Mouse (Mus musculus): Measurements from ENCODE around the gene Chkb. TPM values are rescaled to one million over a fixed set of nuclear protein-coding genes. Genes with fewer than 3 reads are reported as not detected.
A peak's percentile ranks its signal among the peaks of the same experiment; 100 is the strongest.

Gene Chkb
- polyA plus RNA-seq, 1 experiment = 20.4 TPM

DNA sequence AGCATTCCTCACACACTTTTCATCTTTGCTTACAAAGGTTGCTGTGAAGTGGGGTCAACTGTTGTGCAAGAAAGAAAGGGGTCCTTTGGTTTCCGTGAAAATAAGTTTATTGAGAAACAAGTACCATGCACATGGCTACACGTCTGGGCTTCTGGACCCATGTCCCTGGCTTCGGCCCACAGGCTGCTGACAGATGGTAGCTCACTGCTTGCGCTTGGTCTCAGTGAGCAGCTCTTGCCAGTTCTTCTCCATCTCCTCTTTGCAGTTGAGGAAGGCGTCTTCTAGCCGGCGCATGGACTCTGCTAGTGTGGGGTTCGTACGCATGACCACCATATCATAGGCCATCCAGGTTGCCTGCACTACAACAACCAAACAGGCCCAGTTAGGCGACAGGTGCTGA is 39.6 kb downstream of the Chkb start:
- TF ChIP-seq TAL1 (IDR thresholded peaks at IDR 0.05; ENCODE audit: low read length) (no peak), GATA1 (IDR thresholded peaks at IDR 0.05; ENCODE audit: low read length) (no peak)
- Histone ChIP-seq H3K27me3 (ENCODE audit: control insufficient read depth) (no peaks in the 10 kb centered on the region; the same call in none of the 2 replicates), H3K4me3 (replicated peaks) (no peak overlapping the region)

DNA sequence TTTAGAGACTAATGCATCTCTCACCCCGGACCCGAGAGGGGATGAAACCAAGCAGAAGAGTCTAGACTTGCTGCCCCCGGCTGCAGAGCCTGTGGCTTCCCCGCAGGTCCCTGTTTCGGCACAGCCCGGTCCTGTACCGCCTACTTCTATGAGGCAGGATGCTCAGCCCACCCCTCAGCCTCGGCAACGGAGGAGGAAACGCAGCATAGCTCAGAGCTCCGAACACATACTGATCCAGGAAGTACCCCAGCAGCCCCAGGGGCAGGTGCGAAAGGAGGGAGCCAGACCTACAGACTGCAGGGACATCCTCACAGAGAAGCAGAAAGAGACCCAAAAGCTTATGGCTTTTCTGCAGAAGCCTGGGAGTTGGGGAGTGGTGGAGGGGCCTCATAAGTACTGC is 42.6 kb downstream of the Chkb start:
- Histone ChIP-seq H3K4me1 (ENCODE audit: control insufficient read depth) (no peaks in the 10 kb centered on the region), H3K36me3 (ENCODE audit: control insufficient read depth) (no peaks in the 10 kb centered on the region), H3K27me3 (ENCODE audit: control insufficient read depth) (no peaks in the 10 kb centered on the region; the same call in none of the 2 replicates), H3K4me3 (replicated peaks) (no peak overlapping the region), H3K9me3 (ENCODE audit: control insufficient read depth, low read length) (no peaks in the 10 kb centered on the region)
- no peak for TF ChIP-seq GATA1 (IDR thresholded peaks at IDR 0.05; ENCODE audit: low read length)
- TF ChIP-seq TAL1 (IDR thresholded peaks at IDR 0.05; ENCODE audit: low read length) = no peak

More for the DNA sequence above, 39.6 kb downstream of the Chkb start:
- no peaks in the 10 kb centered on the region for H3K36me3 ChIP-seq (ENCODE audit: control insufficient read depth)
- no peaks in the 10 kb centered on the region for H3K4me1 ChIP-seq (ENCODE audit: control insufficient read depth)
- no peaks in the 10 kb centered on the region for H3K9me3 ChIP-seq (ENCODE audit: control insufficient read depth, low read length)

DNA sequence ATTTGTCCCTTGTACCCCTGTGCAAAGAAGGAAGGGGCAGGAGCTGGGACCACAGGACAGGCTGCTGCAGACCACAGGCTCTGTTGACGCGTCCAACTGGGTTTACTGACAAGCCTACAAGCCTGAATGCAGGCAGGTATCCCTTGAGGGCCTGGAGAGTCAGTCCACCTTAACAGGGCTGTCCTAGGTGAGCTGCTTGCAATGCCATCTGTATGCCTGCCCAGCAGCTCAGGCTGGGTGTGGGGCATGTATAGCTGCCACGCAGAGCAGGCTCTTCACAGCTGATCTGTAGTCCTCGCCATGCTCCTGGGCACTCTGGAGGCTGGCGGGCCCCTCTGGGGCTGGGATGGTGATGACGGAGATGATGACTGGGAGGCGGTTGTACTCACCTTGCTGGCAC is 45.1 kb downstream of the Chkb start, which contains the start of gene Klhdc7b:
Gene Klhdc7b, plus strand, starts transcription at position 301 of the 400 bp plus-strand sequence.
- Histone ChIP-seq H3K9me3 (ENCODE audit: control insufficient read depth, low read length) (no peaks in the 10 kb centered on the region), H3K4me3 (replicated peaks) (no peak within 1 kb of the TSS), H3K27me3 (ENCODE audit: control insufficient read depth) (peaks cover 7% of the 10 kb centered on the region), H3K36me3 (ENCODE audit: control insufficient read depth) (no peaks in the 10 kb centered on the region), H3K4me1 (ENCODE audit: control insufficient read depth) (peaks cover under 1% of the 10 kb centered on the region)
- no peak for TF ChIP-seq TAL1 (IDR thresholded peaks at IDR 0.05; ENCODE audit: low read length)
- TF ChIP-seq GATA1 (IDR thresholded peaks at IDR 0.05; ENCODE audit: low read length) = no peak

DNA sequence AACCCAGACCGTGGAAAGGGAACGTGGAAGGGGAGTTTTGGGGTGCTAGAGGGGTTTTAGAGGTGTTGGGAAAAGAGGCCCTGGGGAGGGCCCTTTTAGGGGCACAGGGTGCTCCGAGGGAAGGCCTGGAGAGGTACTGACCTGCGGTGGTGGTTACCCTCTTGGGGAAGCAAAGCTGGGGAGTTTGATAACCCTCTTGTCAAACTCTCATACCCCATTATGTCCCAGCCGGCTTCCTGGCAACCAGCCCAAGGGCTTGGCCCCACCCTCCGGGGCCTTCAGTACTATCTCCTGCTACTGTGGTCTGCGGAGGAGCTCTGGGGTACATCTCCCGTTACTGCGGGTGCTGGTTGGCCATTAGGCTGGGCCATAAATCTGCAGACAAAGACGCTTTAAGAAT is 50.3 kb downstream of the Chkb start:
- TF ChIP-seq GATA1 (IDR thresholded peaks at IDR 0.05; ENCODE audit: low read length) (no peak), TAL1 (IDR thresholded peaks at IDR 0.05; ENCODE audit: low read length) (no peak)
- Histone ChIP-seq H3K36me3 (ENCODE audit: control insufficient read depth) (no peaks in the 10 kb centered on the region), H3K4me3 (replicated peaks) (peak overlapping the region; percentile 59), H3K9me3 (ENCODE audit: control insufficient read depth, low read length) (no peaks in the 10 kb centered on the region), H3K27me3 (ENCODE audit: control insufficient read depth) (peaks cover 44% of the 10 kb centered on the region), H3K4me1 (ENCODE audit: control insufficient read depth) (peaks cover 25% of the 10 kb centered on the region)

DNA sequence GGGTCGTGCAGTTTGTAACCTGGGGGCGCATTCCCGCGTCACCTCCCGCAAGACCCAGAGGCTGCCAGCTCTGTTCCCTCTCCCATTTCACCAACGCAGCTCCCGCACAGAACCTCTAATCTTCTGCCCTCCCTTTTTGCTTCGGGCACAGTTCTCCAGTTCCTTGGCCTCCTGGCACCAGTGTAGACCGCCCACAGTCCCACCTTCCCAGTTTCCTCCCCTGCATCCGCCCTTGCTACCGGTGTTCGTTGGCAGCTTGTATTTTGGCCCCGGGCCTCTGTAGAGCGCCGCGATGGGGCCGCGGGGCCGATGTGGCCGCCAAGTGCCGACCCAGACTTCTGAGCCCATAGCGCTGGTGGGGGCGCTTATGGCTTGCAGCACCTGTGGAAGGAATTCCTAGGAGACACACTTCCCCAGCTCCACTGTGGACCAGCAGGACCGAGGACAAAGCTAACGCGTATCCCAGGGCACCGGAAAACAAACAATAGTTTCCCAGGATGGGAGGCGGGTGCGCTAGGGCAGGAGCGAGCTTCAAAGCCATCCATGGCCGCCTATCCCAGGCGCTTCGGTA is 50.8 kb downstream of the Chkb start, which contains the start of gene Odf3b:
Gene Odf3b, minus strand, starts transcription at position 452 of the 571 bp plus-strand sequence.
- Histone ChIP-seq H3K4me1 (ENCODE audit: control insufficient read depth) (peaks cover 31% of the 10 kb centered on the region), H3K27me3 (ENCODE audit: control insufficient read depth) (peaks cover 44% of the 10 kb centered on the region), H3K9me3 (ENCODE audit: control insufficient read depth, low read length) (no peaks in the 10 kb centered on the region), H3K36me3 (ENCODE audit: control insufficient read depth) (no peaks in the 10 kb centered on the region), H3K4me3 (replicated peaks) (peak within 1 kb of the TSS; percentile 59)
- no peak for TF ChIP-seq TAL1 (IDR thresholded peaks at IDR 0.05; ENCODE audit: low read length)
- no peak for TF ChIP-seq GATA1 (IDR thresholded peaks at IDR 0.05; ENCODE audit: low read length)

DNA sequence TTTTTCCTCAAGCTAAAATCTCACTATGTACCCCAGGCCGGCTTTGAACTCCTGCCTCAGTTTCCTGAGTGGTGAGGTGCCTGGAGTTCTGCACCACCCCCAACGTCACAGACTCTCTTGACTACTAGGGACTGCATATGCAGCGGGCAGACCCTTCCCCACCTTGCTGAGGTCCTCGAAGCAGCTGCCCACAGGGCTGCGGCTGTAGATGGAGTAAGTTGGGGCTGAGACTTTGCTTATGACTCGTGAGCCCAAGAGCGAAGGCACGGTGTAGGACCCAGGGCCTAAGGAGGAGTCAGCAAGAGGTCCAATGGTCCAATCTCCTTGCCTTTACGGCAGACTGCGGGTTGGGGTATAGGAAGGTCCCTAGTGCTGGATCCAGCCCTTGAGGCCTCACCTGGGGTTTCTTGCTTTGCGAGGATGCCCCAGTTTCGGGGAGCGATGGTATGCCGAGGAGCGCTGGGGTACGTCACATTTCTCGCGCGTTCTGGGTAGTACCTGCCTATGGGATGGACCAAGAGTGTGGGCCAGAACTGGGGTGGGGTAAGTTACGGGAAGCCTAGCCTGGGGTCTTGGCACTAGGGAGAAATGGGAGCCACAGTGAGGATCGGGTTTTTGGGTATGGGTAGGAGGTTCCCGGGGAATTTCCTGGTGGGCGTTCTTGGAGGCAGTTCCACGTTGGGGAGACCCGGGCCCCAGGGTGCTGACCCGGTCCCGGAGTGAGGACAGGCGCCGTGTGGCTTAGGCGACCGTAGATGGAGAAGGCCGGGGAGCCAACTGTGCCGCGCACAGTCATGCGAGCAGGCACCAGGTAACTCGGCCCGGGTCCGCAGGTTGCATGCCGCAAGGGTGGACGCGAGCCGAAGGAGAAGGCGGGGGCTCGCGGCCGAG is 51.5 kb downstream of the Chkb start:
- peaks cover under 1% of the 10 kb centered on the region for H3K36me3 ChIP-seq (ENCODE audit: control insufficient read depth)
- TF ChIP-seq TAL1 (IDR thresholded peaks at IDR 0.05; ENCODE audit: low read length) (no peak), GATA1 (IDR thresholded peaks at IDR 0.05; ENCODE audit: low read length) (no peak)
- peaks cover 44% of the 10 kb centered on the region for H3K27me3 ChIP-seq (ENCODE audit: control insufficient read depth)
- peaks cover 38% of the 10 kb centered on the region for H3K4me1 ChIP-seq (ENCODE audit: control insufficient read depth)
- peak overlapping the region; percentile 59 for H3K4me3 ChIP-seq (replicated peaks)
- H3K9me3 ChIP-seq (ENCODE audit: control insufficient read depth, low read length) = no peaks in the 10 kb centered on the region

DNA sequence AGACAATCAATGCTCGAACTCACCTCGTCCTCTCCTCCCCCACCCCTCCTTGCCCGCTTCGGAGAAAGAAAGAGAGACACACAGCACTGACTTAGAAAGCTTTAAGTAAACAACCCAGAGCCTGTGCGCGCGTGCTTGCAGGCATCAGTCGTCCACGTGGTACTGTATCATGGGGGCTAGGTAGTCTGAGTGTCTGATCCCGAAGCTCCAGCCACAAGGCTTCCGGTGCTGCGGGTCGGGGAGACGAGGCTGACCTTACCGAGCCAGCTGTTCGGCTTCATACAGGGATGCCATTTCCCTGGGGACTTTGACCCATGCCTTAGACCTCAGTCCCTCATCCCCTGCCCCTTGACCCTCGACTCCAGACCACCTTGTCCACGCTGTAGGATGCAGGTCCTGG is 52.3 kb downstream of the Chkb start:
- TF ChIP-seq TAL1 (IDR thresholded peaks at IDR 0.05; ENCODE audit: low read length) (no peak), GATA1 (IDR thresholded peaks at IDR 0.05; ENCODE audit: low read length) (no peak)
- peaks cover 9% of the 10 kb centered on the region for H3K36me3 ChIP-seq (ENCODE audit: control insufficient read depth)
- peaks cover 46% of the 10 kb centered on the region for H3K4me1 ChIP-seq (ENCODE audit: control insufficient read depth)
- H3K27me3 ChIP-seq (ENCODE audit: control insufficient read depth) = peaks cover 44% of the 10 kb centered on the region
- no peak overlapping the region for H3K4me3 ChIP-seq (replicated peaks)
- H3K9me3 ChIP-seq (ENCODE audit: control insufficient read depth, low read length) = no peaks in the 10 kb centered on the region

DNA sequence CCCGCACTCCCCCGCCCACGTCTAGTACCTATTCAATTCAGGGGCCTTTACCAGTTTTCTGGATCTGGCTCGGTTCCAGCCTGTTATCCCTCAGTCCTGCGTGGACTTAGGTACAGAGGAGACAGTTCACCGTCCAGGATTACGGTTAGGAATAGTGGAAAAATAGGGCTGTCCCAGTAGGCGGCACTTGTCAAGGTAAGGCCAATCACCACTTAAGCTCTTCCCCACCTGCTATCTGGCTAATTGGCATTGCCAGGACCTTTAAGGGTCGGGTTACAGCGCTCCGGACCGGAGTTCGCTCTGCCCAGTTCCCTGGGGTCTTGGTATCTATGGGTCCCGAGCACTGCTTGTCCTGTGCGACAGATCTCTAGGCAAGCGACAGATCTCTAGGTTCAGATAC is 52.8 kb downstream of the Chkb start, which contains the start of gene Tymp:
Gene Tymp, minus strand, starts transcription at position 83 of the 400 bp plus-strand sequence.
- H3K4me1 ChIP-seq (ENCODE audit: control insufficient read depth) = peaks cover 50% of the 10 kb centered on the region
- H3K36me3 ChIP-seq (ENCODE audit: control insufficient read depth) = peaks cover 13% of the 10 kb centered on the region
- TF ChIP-seq TAL1 (IDR thresholded peaks at IDR 0.05; ENCODE audit: low read length) = no peak
- no peak for TF ChIP-seq GATA1 (IDR thresholded peaks at IDR 0.05; ENCODE audit: low read length)
- H3K27me3 ChIP-seq (ENCODE audit: control insufficient read depth) = peaks cover 44% of the 10 kb centered on the region
- no peak within 1 kb of the TSS for H3K4me3 ChIP-seq (replicated peaks)
- H3K9me3 ChIP-seq (ENCODE audit: control insufficient read depth, low read length) = no peaks in the 10 kb centered on the region

Other genes starting within 250 kb of the Chkb start
- gene Plxnb2, start 249.1 kb downstream of the Chkb start, polyA plus RNA-seq (2012) = 0.86 and 1.1 TPM in 2 replicates
- 0.62 and 0.88 TPM in 2 replicates for gene Dennd6b, start 233.4 kb downstream of the Chkb start, polyA plus RNA-seq (2012)
- gene Ppp6r2, start 218.4 kb downstream of the Chkb start, polyA plus RNA-seq (2012) = 9.5 and 14.5 TPM in 2 replicates
- 28.7 and 42.5 TPM in 2 replicates for gene Sbf1, start 114.6 kb downstream of the Chkb start, polyA plus RNA-seq (2012)
- 0.27 and 0.53 TPM in 2 replicates for gene Adm2, start 107.2 kb downstream of the Chkb start, polyA plus RNA-seq (2012)
- not detected in 2 replicates for gene Miox, start 95.5 kb downstream of the Chkb start, polyA plus RNA-seq (2012)
- gene Lmf2, start 74.2 kb downstream of the Chkb start, polyA plus RNA-seq (2012) = 29.8 and 31.5 TPM in 2 replicates
- 17.1 and 19.8 TPM in 2 replicates for gene Ncaph2, start 74.2 kb downstream of the Chkb start, polyA plus RNA-seq (2012)
- gene Sco2, start 56.1 kb downstream of the Chkb start, polyA plus RNA-seq (2012) = 0.47 and 0.81 TPM in 2 replicates
- gene Tymp, start 52.9 kb downstream of the Chkb start, polyA plus RNA-seq (2012) = 0.16 and 0.17 TPM in 2 replicates
- 0.44 and 0.65 TPM in 2 replicates for gene Odf3b, start 50.6 kb downstream of the Chkb start, polyA plus RNA-seq (2012)
- not detected in 2 replicates for gene Klhdc7b, start 45.0 kb downstream of the Chkb start, polyA plus RNA-seq (2012)
- gene Syce3, start 19.4 kb downstream of the Chkb start, polyA plus RNA-seq (2012) = not detected in 2 replicates
- 0.08 TPM in 1 of 2 replicates, not detected in the other for gene Cpt1b, start 4.0 kb downstream of the Chkb start, polyA plus RNA-seq (2012)
- gene C730034F03Rik, start 319 bp downstream of the Chkb start, polyA plus RNA-seq (2012) = 0.03 and 0.05 TPM in 2 replicates
- gene Gm44502, start 212 bp downstream of the Chkb start, polyA plus RNA-seq (2012) = 0.08 and 0.15 TPM in 2 replicates
- not detected in 2 replicates for gene Mapk8ip2, start 24.0 kb upstream of the Chkb start, polyA plus RNA-seq (2012)
- gene Arsa, start 47.5 kb upstream of the Chkb start, polyA plus RNA-seq (2012) = 0.30 and 0.59 TPM in 2 replicates
- gene Shank3, start 69.7 kb upstream of the Chkb start, polyA plus RNA-seq (2012) = 0.08 and 0.16 TPM in 2 replicates
- not detected in 2 replicates for gene Acr, start 138.4 kb upstream of the Chkb start, polyA plus RNA-seq (2012)
- 0.17 and 0.28 TPM in 2 replicates for gene Rabl2, start 162.0 kb upstream of the Chkb start, polyA plus RNA-seq (2012)

Measured in erythroblast, embryonic 14.5 days (primary cell).